Mouse (Mus musculus) E14TG2a.4 (cell line): ENCODE results near the gene Exoc4.

Source experiments
- CTCF ChIP-seq: conservative IDR thresholded peaks from 2 replicates; pipeline ENCODE4 v1.5.1; 2014; ENCODE audit warnings: low read length
- NANOG ChIP-seq: IDR thresholded peaks from 2 replicates; pipeline ENCODE4 v1.6.1; 2014; ENCODE audit warnings: borderline replicate concordance, low read length, mixed read lengths

DNA sequence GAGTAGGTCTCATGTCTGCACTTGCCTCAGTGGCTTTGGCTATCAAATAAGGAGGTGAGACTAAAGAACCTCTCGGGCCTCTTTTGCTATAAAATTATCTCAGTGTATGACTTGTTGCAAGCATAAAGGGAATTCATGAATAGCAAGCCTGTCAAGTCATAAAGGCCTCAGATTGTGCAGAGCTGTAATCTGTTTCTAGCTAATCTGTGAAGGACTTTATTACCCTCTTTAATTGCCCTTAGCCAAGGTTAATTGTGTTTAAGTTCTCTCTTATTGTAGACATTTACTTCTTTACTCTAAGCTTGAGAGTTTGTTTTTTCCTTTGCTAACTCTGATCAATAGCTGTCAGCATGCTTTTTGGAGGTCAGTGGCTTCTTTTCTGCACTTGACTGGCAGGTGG, 191.6 kb downstream of the Exoc4 start:
- TF ChIP-seq CTCF (no peak), NANOG (no peak)
